Mouse (Mus musculus): ENCODE results near the gene Cryzl1. TPM values are rescaled to one million over a fixed set of nuclear protein-coding genes. Genes with fewer than 3 reads are reported as not detected.

The Cryzl1 gene
- polyA plus RNA-seq, 1 experiment from 2014 or later: 75.7 TPM

DNA sequence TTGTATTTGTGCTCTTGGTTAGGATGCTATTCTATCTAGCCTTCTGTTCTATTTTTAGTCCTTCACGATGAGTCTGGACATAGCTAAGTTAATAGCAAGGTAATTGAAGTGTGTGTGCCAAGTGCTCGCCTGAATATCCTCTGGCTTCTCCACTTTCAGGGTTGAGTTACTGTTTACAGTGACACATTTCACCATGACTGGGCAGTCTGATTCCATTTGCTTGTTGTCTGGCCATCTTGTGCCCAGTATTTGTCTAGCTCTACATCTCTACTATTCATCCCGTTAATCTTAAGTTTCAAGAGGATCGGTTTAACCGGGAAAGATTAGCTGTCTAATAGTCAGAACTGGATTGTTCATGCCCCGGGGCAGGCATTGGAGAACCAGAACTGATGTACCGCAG is 33.7 kb upstream of the Cryzl1 start:
- Histone ChIP-seq H3K9me3 (replicated peaks) (no peaks in the 10 kb centered on the region), H3K4me1 (peaks cover 23% of the 10 kb centered on the region), H3K27ac (replicated peaks) (no peak overlapping the region), H3K36me3 (no peaks in the 10 kb centered on the region), H3K27me3 (no peaks in the 10 kb centered on the region), H3K4me3 (replicated peaks) (no peak overlapping the region), H3K9ac (no peak overlapping the region), H3K4me2 (replicated peaks) (no peak overlapping the region)
- ATAC-seq (ENCODE audit: insufficient number of reproducible peaks, low FRiP score, low TSS enrichment, low read depth): no peak
- WGBS: 30% methylated on average over 7 of the region's 7 CpGs

DNA sequence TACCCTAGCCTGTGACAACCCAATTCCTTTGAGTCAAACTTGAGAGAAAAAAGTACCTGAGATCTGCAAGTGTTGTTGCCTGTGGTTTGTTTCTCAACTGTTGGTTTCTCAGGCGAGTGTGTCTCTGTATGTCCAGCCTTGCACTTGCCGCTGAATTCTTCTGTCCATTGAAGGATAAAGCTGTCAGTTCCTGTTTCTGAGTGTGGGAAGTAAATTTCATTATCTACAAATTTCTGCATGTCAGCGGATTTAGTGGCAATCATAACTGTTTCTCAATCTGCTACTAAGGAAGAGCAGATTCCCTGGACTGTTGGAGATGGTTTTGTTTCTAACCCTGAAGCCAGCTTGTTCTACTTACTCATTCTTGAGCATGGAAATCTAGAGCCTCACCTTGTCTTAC is 33.0 kb upstream of the Cryzl1 start:
- Histone ChIP-seq H3K9ac (no peak overlapping the region), H3K27ac (replicated peaks) (no peak overlapping the region), H3K4me1 (peaks cover 22% of the 10 kb centered on the region), H3K36me3 (no peaks in the 10 kb centered on the region), H3K4me3 (replicated peaks) (no peak overlapping the region), H3K27me3 (no peaks in the 10 kb centered on the region), H3K4me2 (replicated peaks) (no peak overlapping the region), H3K9me3 (replicated peaks) (no peaks in the 10 kb centered on the region)
- ATAC-seq (ENCODE audit: insufficient number of reproducible peaks, low FRiP score, low TSS enrichment, low read depth): no peak
- 69% methylated on average over 3 of the region's 3 CpGs for WGBS

DNA sequence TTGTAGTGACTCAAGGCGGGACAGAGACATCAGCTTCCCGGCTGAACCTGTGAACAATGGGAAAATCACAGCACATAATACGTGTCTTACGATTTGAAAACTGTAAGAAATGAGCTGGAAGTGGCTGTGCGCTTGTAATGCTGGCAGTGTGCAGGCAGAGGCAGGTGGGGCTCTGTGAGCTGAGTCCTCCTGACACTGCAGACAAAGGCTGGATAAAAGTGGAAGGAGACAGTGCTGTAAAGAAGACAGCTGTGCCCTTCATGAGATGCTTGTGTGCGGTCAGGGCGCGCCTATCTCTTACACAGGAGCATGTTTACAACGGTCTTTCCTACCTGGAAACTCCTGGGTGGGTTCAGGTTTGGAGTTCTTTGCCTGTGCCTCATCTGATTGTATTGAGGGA is 32.4 kb upstream of the Cryzl1 start:
- Histone ChIP-seq H3K4me3 (replicated peaks) (no peak overlapping the region), H3K27ac (replicated peaks) (no peak overlapping the region), H3K4me2 (replicated peaks) (no peak overlapping the region), H3K27me3 (no peaks in the 10 kb centered on the region), H3K36me3 (no peaks in the 10 kb centered on the region), H3K9ac (no peak overlapping the region), H3K9me3 (replicated peaks) (no peaks in the 10 kb centered on the region), H3K4me1 (peaks cover 22% of the 10 kb centered on the region)
- 80% methylated on average over 9 of the region's 9 CpGs for WGBS
- ATAC-seq (ENCODE audit: insufficient number of reproducible peaks, low FRiP score, low TSS enrichment, low read depth): no peak

DNA sequence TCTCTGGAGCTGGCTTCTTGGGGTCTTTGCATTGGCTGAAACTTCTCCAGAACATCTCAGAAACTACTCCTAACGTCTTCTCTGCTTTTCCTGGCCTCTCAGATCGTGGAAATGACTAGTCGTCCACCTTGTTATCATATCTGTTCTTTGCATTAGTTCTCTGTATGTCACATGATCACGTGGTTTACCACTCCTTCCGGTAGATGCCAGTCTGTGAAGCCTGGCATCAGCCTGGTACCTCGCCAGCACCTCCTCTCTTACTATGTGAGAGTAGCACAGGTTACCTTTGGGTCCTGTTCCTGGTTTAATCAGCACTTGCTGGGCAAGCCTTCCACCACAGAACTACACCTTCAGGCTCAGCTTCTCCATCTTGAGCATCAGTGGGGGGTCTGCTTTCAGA is 26.2 kb upstream of the Cryzl1 start:
- Histone ChIP-seq H3K9ac (no peak overlapping the region), H3K4me3 (replicated peaks) (no peak overlapping the region), H3K27ac (replicated peaks) (no peak overlapping the region; the same call in 1 of the 2 replicates), H3K4me1 (peaks cover 24% of the 10 kb centered on the region), H3K27me3 (no peaks in the 10 kb centered on the region), H3K4me2 (replicated peaks) (no peak overlapping the region), H3K9me3 (replicated peaks) (no peaks in the 10 kb centered on the region), H3K36me3 (no peaks in the 10 kb centered on the region; the same call in 1 of the 2 replicates)
- no peak for ATAC-seq (ENCODE audit: insufficient number of reproducible peaks, low FRiP score, low TSS enrichment, low read depth)
- 90% methylated on average over 6 of the region's 6 CpGs for WGBS

GRCm38 (mm10) chr16:91753611-91754010 is 24.8 kb upstream of the Cryzl1 start:
- ATAC-seq (ENCODE audit: insufficient number of reproducible peaks, low FRiP score, low TSS enrichment, low read depth): no peak
- Histone ChIP-seq H3K27me3 (no peaks in the 10 kb centered on the region), H3K27ac (replicated peaks) (no peak overlapping the region), H3K9ac (no peak overlapping the region), H3K36me3 (no peaks in the 10 kb centered on the region; the same call in 1 of the 2 replicates), H3K4me1 (peaks cover 24% of the 10 kb centered on the region), H3K4me3 (replicated peaks) (no peak overlapping the region), H3K4me2 (replicated peaks) (no peak overlapping the region), H3K9me3 (replicated peaks) (no peaks in the 10 kb centered on the region)
- WGBS: 74% methylated on average over 4 of the region's 4 CpGs

DNA sequence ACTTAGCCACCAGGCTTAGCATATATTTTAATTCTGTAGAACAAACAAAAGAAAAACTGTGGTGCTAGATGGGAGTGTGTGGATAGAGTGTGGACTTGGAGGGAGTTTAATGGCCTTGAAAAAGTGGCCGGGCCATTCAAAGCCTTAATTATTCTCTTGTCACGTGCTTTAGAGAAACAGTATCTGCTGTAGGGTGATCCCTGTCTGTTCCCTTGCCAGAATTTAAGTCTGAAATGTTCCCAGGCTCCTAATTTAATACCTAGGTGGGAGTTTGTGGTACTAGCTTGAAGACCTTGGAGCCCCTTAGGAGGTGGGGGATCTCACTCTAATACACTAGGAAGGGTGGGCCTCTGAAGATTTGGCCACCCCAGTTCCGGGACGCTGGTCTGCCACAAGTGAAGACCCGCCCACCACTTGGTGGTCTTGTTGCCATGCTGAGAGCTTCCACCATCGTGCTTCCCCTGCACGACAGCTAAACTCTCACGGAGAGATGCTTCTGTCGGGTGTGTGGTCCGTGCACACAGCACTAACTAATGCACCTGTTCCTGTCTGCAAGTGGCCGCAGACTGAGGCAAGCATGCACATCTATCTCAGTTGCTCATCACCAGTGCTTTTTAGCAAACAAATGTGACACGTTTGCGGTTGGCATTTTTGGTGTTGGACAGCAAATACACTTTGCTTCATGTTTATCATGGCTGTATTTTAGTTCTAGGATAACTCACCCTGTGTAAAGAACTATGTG is 23.0 kb upstream of the Cryzl1 start:
- no peak for ATAC-seq (ENCODE audit: insufficient number of reproducible peaks, low FRiP score, low TSS enrichment, low read depth)
- H3K9me3 ChIP-seq (replicated peaks): no peaks in the 10 kb centered on the region
- 74% methylated on average over 13 of the region's 13 CpGs for WGBS
- H3K36me3 ChIP-seq: no peaks in the 10 kb centered on the region; the same call in 1 of the 2 replicates
- peaks cover 20% of the 10 kb centered on the region for H3K4me1 ChIP-seq
- H3K4me3 ChIP-seq (replicated peaks): no peak overlapping the region
- no peak overlapping the region for H3K9ac ChIP-seq
- no peak overlapping the region for H3K27ac ChIP-seq (replicated peaks)
- H3K4me2 ChIP-seq (replicated peaks): no peak overlapping the region
- no peaks in the 10 kb centered on the region for H3K27me3 ChIP-seq

GRCm38 (mm10) chr16:91747567-91747966 is 18.8 kb upstream of the Cryzl1 start:
- ATAC-seq (ENCODE audit: insufficient number of reproducible peaks, low FRiP score, low TSS enrichment, low read depth): no peak
- WGBS: 77% methylated on average over 6 of the region's 6 CpGs
- Histone ChIP-seq H3K4me3 (replicated peaks) (no peak overlapping the region), H3K4me1 (peaks cover 23% of the 10 kb centered on the region), H3K27ac (replicated peaks) (no peak overlapping the region), H3K4me2 (replicated peaks) (no peak overlapping the region), H3K9ac (no peak overlapping the region), H3K9me3 (replicated peaks) (no peaks in the 10 kb centered on the region), H3K36me3 (no peaks in the 10 kb centered on the region), H3K27me3 (no peaks in the 10 kb centered on the region)

DNA sequence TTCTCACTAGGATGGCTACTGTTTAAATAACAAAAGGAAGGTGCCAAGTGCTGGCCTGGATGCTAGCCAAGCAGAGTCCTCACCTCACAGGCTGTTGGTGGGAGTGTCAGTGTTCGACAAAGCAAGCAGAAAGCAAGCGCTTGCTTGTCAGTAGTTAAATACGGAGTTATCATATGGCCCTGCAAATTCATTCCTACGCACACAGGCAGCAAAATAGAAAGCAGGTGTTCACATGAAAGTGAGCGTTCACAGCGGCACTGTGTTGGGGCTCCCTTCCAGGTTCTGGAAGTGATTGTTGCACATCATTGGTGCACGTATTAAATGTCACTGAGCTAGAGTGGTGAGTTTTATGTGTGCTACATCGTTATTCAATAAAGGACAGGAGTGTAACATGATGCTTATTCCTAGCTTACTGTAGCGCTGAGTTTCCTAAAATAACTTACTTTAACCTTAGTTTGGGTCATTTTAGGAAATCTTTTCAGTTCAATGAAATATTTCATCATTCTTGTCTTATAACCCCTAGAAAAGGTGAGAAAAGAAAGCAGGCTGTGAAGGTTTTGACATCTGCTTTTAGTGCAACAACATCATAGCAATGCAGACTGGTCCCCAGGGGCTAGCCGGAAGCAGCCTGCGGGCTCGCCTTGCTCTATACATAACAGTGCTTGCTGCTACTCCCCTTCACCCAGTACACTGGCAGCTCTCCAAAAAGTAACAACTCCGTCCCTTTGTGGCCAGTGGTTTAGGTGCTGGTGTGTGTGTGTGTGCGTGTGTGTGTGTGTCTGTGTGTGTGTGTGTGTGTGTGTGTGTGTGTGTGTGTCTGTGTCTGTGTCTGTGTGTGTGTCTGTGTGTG is 17.6 kb upstream of the Cryzl1 start:
- peak; percentile 79 for ATAC-seq (ENCODE audit: insufficient number of reproducible peaks, low FRiP score, low TSS enrichment, low read depth)
- 10% methylated on average over 14 of the region's 14 CpGs for WGBS

DNA sequence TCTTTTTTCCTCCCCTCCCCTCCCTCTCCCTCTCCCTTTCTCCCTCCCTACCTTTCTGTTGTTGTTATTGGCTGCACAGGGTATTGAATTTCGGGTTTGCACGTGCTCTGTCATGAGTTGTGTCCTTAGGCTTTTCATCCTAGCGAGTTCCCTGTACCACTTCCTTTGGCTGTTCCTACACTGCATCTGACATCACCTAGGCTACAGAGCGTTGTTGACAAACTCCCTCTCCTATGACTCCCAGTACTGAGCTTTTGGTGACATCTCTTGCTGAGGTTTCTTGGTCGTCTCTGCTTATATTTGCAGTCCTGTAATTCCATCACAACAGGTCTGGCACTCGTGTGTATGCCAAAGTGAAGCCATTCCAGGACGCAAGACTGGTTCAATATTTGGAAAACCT is 14.3 kb upstream of the Cryzl1 start:
- WGBS: 61% methylated on average over 7 of the region's 7 CpGs

More for the DNA sequence above, 17.6 kb upstream of the Cryzl1 start:
- no peak overlapping the region for H3K4me3 ChIP-seq (replicated peaks)
- peaks cover 17% of the 10 kb centered on the region for H3K4me1 ChIP-seq
- H3K36me3 ChIP-seq: no peaks in the 10 kb centered on the region
- 0 out of 2 replicates have a peak overlapping the region, but pooled peaks have one; percentile 12 for H3K4me2 ChIP-seq (replicated peaks)
- no peaks in the 10 kb centered on the region for H3K27me3 ChIP-seq
- no peak overlapping the region for H3K9ac ChIP-seq
- peak overlapping the region; percentile 51; the same call in 1 of the 2 replicates for H3K27ac ChIP-seq (replicated peaks)
- H3K9me3 ChIP-seq (replicated peaks): no peaks in the 10 kb centered on the region

DNA sequence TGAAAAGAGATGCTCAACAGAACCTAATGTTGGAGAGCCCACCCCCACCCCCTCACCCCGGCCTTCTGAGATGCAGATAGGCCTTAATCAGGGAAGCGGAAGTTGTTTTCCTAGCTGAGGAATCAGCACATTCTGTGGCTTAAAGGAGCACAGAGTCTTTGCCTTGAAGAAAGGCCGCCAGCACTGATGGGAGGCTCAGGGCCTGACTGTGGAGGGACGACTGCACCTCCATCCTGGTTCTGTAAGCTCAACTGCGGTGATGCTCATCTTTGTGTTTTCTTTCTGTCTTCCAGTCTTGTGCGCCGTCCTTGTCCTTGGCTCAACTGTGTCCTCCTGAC is 12.1 kb upstream of the Cryzl1 start:
- no peak for ATAC-seq (ENCODE audit: insufficient number of reproducible peaks, low FRiP score, low TSS enrichment, low read depth)
- Histone ChIP-seq H3K4me1 (peaks cover 18% of the 10 kb centered on the region), H3K4me3 (replicated peaks) (no peak overlapping the region), H3K4me2 (replicated peaks) (no peak overlapping the region), H3K36me3 (no peaks in the 10 kb centered on the region), H3K27ac (replicated peaks) (no peak overlapping the region), H3K9ac (no peak overlapping the region), H3K27me3 (no peaks in the 10 kb centered on the region), H3K9me3 (replicated peaks) (no peaks in the 10 kb centered on the region)
- 64% methylated on average over 7 of the region's 7 CpGs for WGBS

More for the DNA sequence above, 14.3 kb upstream of the Cryzl1 start:
- ATAC-seq (ENCODE audit: insufficient number of reproducible peaks, low FRiP score, low TSS enrichment, low read depth): no peak
- Histone ChIP-seq H3K4me3 (replicated peaks) (no peak overlapping the region), H3K4me2 (replicated peaks) (no peak overlapping the region), H3K36me3 (no peaks in the 10 kb centered on the region), H3K27me3 (no peaks in the 10 kb centered on the region), H3K9me3 (replicated peaks) (no peaks in the 10 kb centered on the region), H3K4me1 (peaks cover 26% of the 10 kb centered on the region), H3K9ac (no peak overlapping the region), H3K27ac (replicated peaks) (no peak overlapping the region)

DNA sequence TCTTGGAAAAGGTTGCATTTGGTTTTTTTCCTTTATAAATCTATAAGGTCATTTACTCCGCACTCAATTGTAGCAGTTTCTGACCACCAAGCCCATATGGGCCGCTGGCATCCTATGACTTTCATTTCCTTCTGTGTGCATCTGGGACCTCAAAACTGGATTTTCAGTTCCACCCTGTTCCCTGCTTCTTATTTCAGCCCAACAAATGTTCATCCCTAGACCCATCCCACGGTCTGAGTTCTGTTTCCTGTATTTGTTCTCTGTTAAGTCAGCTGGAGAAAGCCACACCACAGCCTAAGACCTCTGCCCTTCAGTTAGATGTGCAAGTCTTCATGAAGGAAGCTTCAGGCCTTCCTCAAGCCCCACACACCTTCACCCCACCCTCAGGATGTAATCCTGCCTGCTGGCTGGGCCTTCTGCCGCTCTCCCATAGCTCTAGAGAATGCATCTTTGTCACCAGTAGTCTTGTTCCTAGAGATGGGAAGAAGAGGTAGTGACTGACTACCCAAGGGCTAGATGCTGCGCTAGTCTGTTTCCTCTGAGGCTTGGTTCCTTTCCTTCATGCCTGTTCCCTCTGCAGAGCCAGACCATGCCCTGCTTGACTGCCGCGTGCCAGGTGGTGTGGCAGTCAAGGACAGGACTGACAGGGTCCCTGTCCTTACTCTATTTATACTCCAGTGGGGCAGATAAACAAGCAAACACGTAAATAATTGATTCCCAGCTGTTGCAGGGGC is 11.6 kb upstream of the Cryzl1 start:
- no peaks in the 10 kb centered on the region for H3K9me3 ChIP-seq (replicated peaks)
- 61% methylated on average over 8 of the region's 8 CpGs for WGBS
- H3K4me2 ChIP-seq (replicated peaks): no peak overlapping the region
- no peak overlapping the region for H3K27ac ChIP-seq (replicated peaks)
- no peak overlapping the region for H3K4me3 ChIP-seq (replicated peaks)
- no peaks in the 10 kb centered on the region for H3K27me3 ChIP-seq
- H3K9ac ChIP-seq: no peak overlapping the region
- no peak for ATAC-seq (ENCODE audit: insufficient number of reproducible peaks, low FRiP score, low TSS enrichment, low read depth)
- H3K36me3 ChIP-seq: no peaks in the 10 kb centered on the region
- H3K4me1 ChIP-seq: peaks cover 17% of the 10 kb centered on the region

Data from embryonic facial prominence, embryonic 15.5 days (tissue).